Mouse (Mus musculus): ENCODE data around the gene Racgap1.

GRCm38 (mm10) chr15:99669392-99669791, 17.9 kb upstream of the Racgap1 start:
- no peak for TF ChIP-seq EP300 (IDR thresholded peaks at IDR 0.05; ENCODE audit: low read depth)
- no peak for TF ChIP-seq CTCF (IDR thresholded peaks at IDR 0.05; ENCODE audit: low read depth)

Measured in liver, postnatal 0 days (tissue).